Mouse (Mus musculus): ENCODE measurements around the gene Reep6. TPM values are rescaled to one million over a fixed set of nuclear protein-coding genes. Genes with fewer than 3 reads are reported as not detected.
"Not testable (repeated sequence)": the region's sequence is repeated elsewhere in the genome, so short reads cannot be mapped to it uniquely, and the experiment has no call there.

Reep6 gene
- total RNA-seq, 1 experiment, result 13.3 TPM

GRCm38 (mm10) chr10:80343425-80343895 lies 13.7 kb downstream of the Reep6 start:
- in situ Hi-C loops (cut with MboI; ENCODE audit: low sequenced_read_pairs in 2 of 2, unreplicated experiment in 2 of 2), result no loop called here

DNA sequence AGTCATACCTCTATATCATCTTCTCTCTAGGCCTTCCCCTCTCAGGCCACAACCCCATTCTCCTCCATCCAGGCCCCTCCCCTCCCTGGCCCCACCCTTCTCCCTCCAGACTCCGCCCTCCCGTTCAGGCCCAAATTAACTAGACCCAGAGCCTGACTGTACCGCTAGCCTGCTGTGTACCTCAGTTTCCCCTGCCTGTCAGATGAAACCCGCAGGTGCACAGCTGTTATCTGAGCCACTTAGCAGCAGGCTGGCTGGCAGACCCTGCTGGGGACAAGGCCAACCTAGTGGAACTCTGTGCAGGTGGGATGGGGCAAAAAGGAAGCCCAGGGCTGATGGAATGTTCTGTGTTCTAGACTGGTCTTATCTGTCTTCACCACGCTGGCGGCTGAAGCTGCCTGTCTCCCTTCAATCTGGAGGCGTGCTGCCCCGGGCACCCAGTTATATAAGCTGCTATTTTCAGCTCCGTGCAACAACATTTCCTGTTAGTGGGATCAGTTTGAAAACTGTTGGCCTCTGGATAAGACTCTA lies 14.4 kb downstream of the Reep6 start:
- Histone ChIP-seq H3K4me3 (ENCODE audit: insufficient read depth in 1 of 2, low read depth in 1 of 2, low read length in 2 of 2, poor library complexity in 1 of 2, severe bottlenecking in 1 of 2) (no peak overlapping the region), H3K9me3 (ENCODE audit: control insufficient read depth, insufficient read depth, low read depth, low read length) (no peaks in the 10 kb centered on the region), H3K9ac (ENCODE audit: insufficient read depth, low read depth, low read length, poor library complexity, severe bottlenecking) (no peak overlapping the region), H3K36me3 (ENCODE audit: control insufficient read depth, insufficient read depth, low read length, poor library complexity, severe bottlenecking) (no peaks in the 10 kb centered on the region), H3K27ac (ENCODE audit: insufficient read depth, low read depth, low read length, poor library complexity, severe bottlenecking) (no peak overlapping the region), H3K4me1 (ENCODE audit: control insufficient read depth in 2 of 2, insufficient read depth in 2 of 2, low read length in 2 of 2, poor library complexity in 1 of 2) (peaks cover 2 to 38% of the 10 kb centered on the region in 2 experiments; a peak in 3 of 4 replicates)
- no peak for TF ChIP-seq ZC3H11A (IDR thresholded peaks at IDR 0.05; ENCODE audit: borderline replicate concordance, low read depth, low read length)
- no peak for DNase-seq (ENCODE audit: low read depth, low spot score)
- in situ Hi-C loops (cut with MboI; ENCODE audit: low sequenced_read_pairs in 2 of 2, unreplicated experiment in 2 of 2), result no loop called here

More at GRCm38 (mm10) chr10:80343425-80343895, 13.7 kb downstream of the Reep6 start:
- DNase-seq (ENCODE audit: low read depth, low spot score), result no peak
- no peaks in the 10 kb centered on the region for H3K9me3 ChIP-seq (ENCODE audit: control insufficient read depth, insufficient read depth, low read depth, low read length)
- no peak overlapping the region for H3K27ac ChIP-seq (ENCODE audit: insufficient read depth, low read depth, low read length, poor library complexity, severe bottlenecking)
- no peaks in the 10 kb centered on the region for H3K36me3 ChIP-seq (ENCODE audit: control insufficient read depth, insufficient read depth, low read length, poor library complexity, severe bottlenecking)
- no peak for TF ChIP-seq ZNF384 (IDR thresholded peaks at IDR 0.05; ENCODE audit: low read depth, low read length)
- TF ChIP-seq HCFC1 (IDR thresholded peaks at IDR 0.05; ENCODE audit: borderline replicate concordance, insufficient read depth, low read length), result no peak
- TF ChIP-seq CHD2 (IDR thresholded peaks at IDR 0.05; ENCODE audit: low read depth, low read length), result no peak
- TF ChIP-seq MAFK (IDR thresholded peaks at IDR 0.05; ENCODE audit: insufficient read depth, low read depth, low read length), result no peak
- TF ChIP-seq ZC3H11A (IDR thresholded peaks at IDR 0.05; ENCODE audit: borderline replicate concordance, low read depth, low read length), result no peak
- H3K4me1 ChIP-seq (ENCODE audit: control insufficient read depth in 2 of 2, insufficient read depth in 2 of 2, low read length in 2 of 2, poor library complexity in 1 of 2), result peaks cover 2 to 36% of the 10 kb centered on the region in 2 experiments; a peak in 3 of 4 replicates
- peak overlapping the region; percentile 21 to 30; a peak in 3 of 4 replicates for H3K4me3 ChIP-seq (ENCODE audit: insufficient read depth in 1 of 2, low read depth in 1 of 2, low read length in 2 of 2, poor library complexity in 1 of 2, severe bottlenecking in 1 of 2)
- no peak overlapping the region for H3K9ac ChIP-seq (ENCODE audit: insufficient read depth, low read depth, low read length, poor library complexity, severe bottlenecking)

GRCm38 (mm10) chr10:80345122-80345521 lies 15.4 kb downstream of the Reep6 start:
- peak overlapping the region; percentile 13 to 31; a peak in 2 of 4 replicates for H3K4me3 ChIP-seq (ENCODE audit: insufficient read depth in 1 of 2, low read depth in 1 of 2, low read length in 2 of 2, poor library complexity in 1 of 2, severe bottlenecking in 1 of 2)
- H3K36me3 ChIP-seq (ENCODE audit: control insufficient read depth, insufficient read depth, low read length, poor library complexity, severe bottlenecking), result no peaks in the 10 kb centered on the region
- in situ Hi-C loops (cut with MboI; ENCODE audit: low sequenced_read_pairs in 2 of 2, unreplicated experiment in 2 of 2), result no loop called here
- TF ChIP-seq CHD2 (IDR thresholded peaks at IDR 0.05; ENCODE audit: low read depth, low read length), result no peak
- no peak for TF ChIP-seq ZC3H11A (IDR thresholded peaks at IDR 0.05; ENCODE audit: borderline replicate concordance, low read depth, low read length)
- no peak for TF ChIP-seq MAFK (IDR thresholded peaks at IDR 0.05; ENCODE audit: insufficient read depth, low read depth, low read length)
- no peak for TF ChIP-seq HCFC1 (IDR thresholded peaks at IDR 0.05; ENCODE audit: borderline replicate concordance, insufficient read depth, low read length)
- TF ChIP-seq ZNF384 (IDR thresholded peaks at IDR 0.05; ENCODE audit: low read depth, low read length), result no peak
- no peaks in the 10 kb centered on the region for H3K9me3 ChIP-seq (ENCODE audit: control insufficient read depth, insufficient read depth, low read depth, low read length)
- DNase-seq (ENCODE audit: low read depth, low spot score), result no peak
- H3K9ac ChIP-seq (ENCODE audit: insufficient read depth, low read depth, low read length, poor library complexity, severe bottlenecking), result peak overlapping the region; percentile 33; the same call in 1 of the 2 replicates
- peaks cover 2 to 39% of the 10 kb centered on the region in 2 experiments; a peak in 3 of 4 replicates for H3K4me1 ChIP-seq (ENCODE audit: control insufficient read depth in 2 of 2, insufficient read depth in 2 of 2, low read length in 2 of 2, poor library complexity in 1 of 2)
- H3K27ac ChIP-seq (ENCODE audit: insufficient read depth, low read depth, low read length, poor library complexity, severe bottlenecking), result no peak overlapping the region

DNA sequence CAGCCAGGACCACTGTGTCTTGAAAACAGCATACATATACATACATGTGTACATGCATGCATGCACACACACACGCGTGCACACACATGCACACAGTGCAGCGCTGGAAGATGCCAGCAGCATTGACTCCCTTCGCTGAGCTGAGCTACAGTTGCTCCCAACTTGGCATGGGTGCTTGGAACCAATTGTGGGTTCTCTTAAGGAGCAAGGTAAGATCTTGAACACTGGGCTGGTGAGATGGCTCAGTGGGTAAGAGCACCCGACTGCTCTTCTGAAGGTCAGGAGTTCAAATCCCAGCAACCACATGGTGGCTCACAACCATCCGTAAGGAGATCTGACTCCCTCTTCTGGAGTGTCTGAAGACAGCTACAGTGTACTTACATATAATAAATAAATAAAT lies 16.2 kb downstream of the Reep6 start:
- DNase-seq (ENCODE audit: low read depth, low spot score); H3K27ac ChIP-seq (ENCODE audit: insufficient read depth, low read depth, low read length, poor library complexity, severe bottlenecking); H3K9ac ChIP-seq (ENCODE audit: insufficient read depth, low read depth, low read length, poor library complexity, severe bottlenecking); H3K9me3 ChIP-seq (ENCODE audit: control insufficient read depth, insufficient read depth, low read depth, low read length); in situ Hi-C loops (cut with MboI; ENCODE audit: low sequenced_read_pairs in 2 of 2, unreplicated experiment in 2 of 2); H3K36me3 ChIP-seq (ENCODE audit: control insufficient read depth, insufficient read depth, low read length, poor library complexity, severe bottlenecking); H3K4me3 ChIP-seq (ENCODE audit: insufficient read depth in 1 of 2, low read depth in 1 of 2, low read length in 2 of 2, poor library complexity in 1 of 2, severe bottlenecking in 1 of 2): not testable (repeated sequence)
- peaks cover 2 to 35% of the 10 kb centered on the region in 2 experiments; a peak in 3 of 4 replicates for H3K4me1 ChIP-seq (ENCODE audit: control insufficient read depth in 2 of 2, insufficient read depth in 2 of 2, low read length in 2 of 2, poor library complexity in 1 of 2)

DNA sequence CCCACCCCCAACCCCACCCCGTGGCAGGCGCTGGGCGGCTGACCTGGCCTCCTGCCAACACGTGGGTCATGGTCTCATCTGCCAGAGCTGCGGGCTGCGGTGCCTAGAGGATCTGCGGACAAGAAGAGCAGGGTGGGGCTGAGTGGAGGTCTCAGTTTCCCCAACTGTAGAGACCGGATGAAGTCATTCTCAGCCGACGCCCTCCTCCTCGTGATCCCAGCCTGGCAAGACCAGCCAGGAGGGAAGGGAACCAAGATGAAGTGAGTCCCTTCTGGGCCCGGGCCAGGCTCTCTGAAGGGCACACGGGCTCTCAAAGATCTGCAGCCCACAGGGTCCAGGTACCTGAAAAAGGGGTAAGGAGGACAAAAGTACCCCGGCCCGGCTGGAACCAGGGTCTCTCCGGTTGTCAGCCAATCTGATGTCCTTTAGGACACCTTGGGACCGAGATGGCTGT lies 17.8 kb downstream of the Reep6 start:
- peak overlapping the region; percentile 52; the same call in 1 of the 2 replicates for H3K9ac ChIP-seq (ENCODE audit: insufficient read depth, low read depth, low read length, poor library complexity, severe bottlenecking)
- H3K4me1 ChIP-seq (ENCODE audit: control insufficient read depth in 2 of 2, insufficient read depth in 2 of 2, low read length in 2 of 2, poor library complexity in 1 of 2), result peaks cover 2 to 27% of the 10 kb centered on the region in 2 experiments; a peak in 3 of 4 replicates
- in situ Hi-C loops (cut with MboI; ENCODE audit: low sequenced_read_pairs in 2 of 2, unreplicated experiment in 2 of 2), result no loop called here
- no peaks in the 10 kb centered on the region for H3K36me3 ChIP-seq (ENCODE audit: control insufficient read depth, insufficient read depth, low read length, poor library complexity, severe bottlenecking)
- TF ChIP-seq ZC3H11A (IDR thresholded peaks at IDR 0.05; ENCODE audit: borderline replicate concordance, low read depth, low read length), result no peak
- TF ChIP-seq CHD2 (IDR thresholded peaks at IDR 0.05; ENCODE audit: low read depth, low read length), result no peak
- TF ChIP-seq HCFC1 (IDR thresholded peaks at IDR 0.05; ENCODE audit: borderline replicate concordance, insufficient read depth, low read length), result no peak
- TF ChIP-seq MAFK (IDR thresholded peaks at IDR 0.05; ENCODE audit: insufficient read depth, low read depth, low read length), result no peak
- no peak for TF ChIP-seq ZNF384 (IDR thresholded peaks at IDR 0.05; ENCODE audit: low read depth, low read length)
- no peaks in the 10 kb centered on the region for H3K9me3 ChIP-seq (ENCODE audit: control insufficient read depth, insufficient read depth, low read depth, low read length)
- no peak for DNase-seq (ENCODE audit: low read depth, low spot score)
- peak overlapping the region; percentile 63 to 68 for H3K4me3 ChIP-seq (ENCODE audit: insufficient read depth in 1 of 2, low read depth in 1 of 2, low read length in 2 of 2, poor library complexity in 1 of 2, severe bottlenecking in 1 of 2)
- H3K27ac ChIP-seq (ENCODE audit: insufficient read depth, low read depth, low read length, poor library complexity, severe bottlenecking), result no peak overlapping the region
